Mouse (Mus musculus) embryonic facial prominence, embryonic 13.5 days (tissue): ENCODE measurements around the gene Hdac10. TPM values are rescaled to one million over a fixed set of nuclear protein-coding genes. Genes with fewer than 3 reads are reported as not detected.

Source experiments
- ATAC-seq: fragments of 200-750 bp; cut with Nextera tagmentation; 2 replicates; pipeline ENCODE4 v1.8.0; 2017; ENCODE audit warnings: low read depth; ENCODE audit not compliant: insufficient number of reproducible peaks, insufficient read depth, low FRiP score, low TSS enrichment
- H3K27ac ChIP-seq: fragments of 300-500 bp; sonication (generic); 2 replicates; pipeline ENCODE4 v1.5.1; 2015; ENCODE audit warnings: moderate library complexity, mild to moderate bottlenecking, inconsistent platforms
- H3K27me3 ChIP-seq: fragments of 300-500 bp; sonication (generic); 2 replicates; pipeline ENCODE4 v1.6.1; 2015; ENCODE audit warnings: mild to moderate bottlenecking, inconsistent platforms
- H3K36me3 ChIP-seq: fragments of 300-500 bp; sonication (generic); 2 replicates; pipeline ENCODE4 v1.6.1; 2015; ENCODE audit warnings: mild to moderate bottlenecking, inconsistent platforms
- H3K4me1 ChIP-seq: fragments of 300-500 bp; sonication (generic); 2 replicates; pipeline ENCODE4 v1.6.1; 2015; ENCODE audit warnings: inconsistent platforms
- H3K4me2 ChIP-seq: fragments of 300-500 bp; sonication (generic); 2 replicates; pipeline ENCODE4 v1.6.1; 2015; ENCODE audit warnings: moderate library complexity, mild to moderate bottlenecking, inconsistent platforms
- H3K4me3 ChIP-seq: fragments of 300-500 bp; sonication (generic); 2 replicates; pipeline ENCODE4 v1.5.1; 2015; ENCODE audit warnings: mild to moderate bottlenecking, inconsistent platforms
- H3K9ac ChIP-seq: fragments of 300-500 bp; sonication (generic); 2 replicates; pipeline ENCODE4 v1.6.1; 2015; ENCODE audit warnings: mild to moderate bottlenecking, inconsistent platforms
- H3K9me3 ChIP-seq: fragments of 300-500 bp; sonication (generic); 2 replicates; pipeline ENCODE4 v1.6.1; 2016; ENCODE audit warnings: inconsistent platforms
- WGBS: fragments of 180-500 bp; shearing (Covaris S2); methylation state at CpG from one replicate; pipeline ENCODE4 v1.1.7; 2015; ENCODE audit warnings: mixed read lengths; 5-methylcytosine and 5-hydroxymethylcytosine counted together
- polyA plus RNA-seq: library from polyadenylated mRNA; unstranded; fragments of >200 nt; fragmentation: Nextera tagmentation; extraction: Ambion mirVana; gene quantifications from 2 replicates; pipeline ENCODE4 v1.2.1, GENCODE M21; 2015

Gene Hdac10
- polyA plus RNA-seq, 1 experiment from 2014 or later = 19.6 TPM

DNA sequence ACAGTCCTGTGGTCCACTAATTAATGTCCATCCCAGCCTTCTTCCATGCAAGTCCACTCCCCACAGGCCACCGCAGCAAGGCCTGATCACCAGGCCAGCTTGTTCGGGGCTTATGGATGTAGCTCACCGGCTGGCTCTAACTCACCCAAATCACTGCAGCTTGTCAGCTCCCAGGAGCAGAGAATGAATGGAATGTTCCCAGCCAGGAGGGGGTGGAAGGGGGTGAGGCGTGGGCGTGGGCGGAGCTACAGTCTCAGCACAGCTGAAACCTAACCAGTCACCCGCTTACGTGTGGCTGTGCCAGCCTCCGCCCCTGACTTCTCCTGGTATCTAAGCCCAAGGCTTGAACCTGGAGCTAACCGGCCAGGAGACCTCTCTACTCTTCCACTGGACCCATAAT is 40.9 kb upstream of the Hdac10 start:
- peak overlapping the region; percentile 16 for H3K4me3 ChIP-seq
- WGBS = 3% methylated on average over 10 of the region's 10 CpGs
- H3K4me2 ChIP-seq = peak overlapping the region; percentile 53
- ATAC-seq = peak; percentile 74
- peaks cover 47% of the 10 kb centered on the region for H3K36me3 ChIP-seq
- no peaks in the 10 kb centered on the region for H3K9me3 ChIP-seq
- H3K27ac ChIP-seq = peak overlapping the region; percentile 82
- H3K27me3 ChIP-seq = no peaks in the 10 kb centered on the region
- peaks cover 64% of the 10 kb centered on the region for H3K4me1 ChIP-seq
- peak overlapping the region; percentile 47; the same call in 1 of the 2 replicates for H3K9ac ChIP-seq

DNA sequence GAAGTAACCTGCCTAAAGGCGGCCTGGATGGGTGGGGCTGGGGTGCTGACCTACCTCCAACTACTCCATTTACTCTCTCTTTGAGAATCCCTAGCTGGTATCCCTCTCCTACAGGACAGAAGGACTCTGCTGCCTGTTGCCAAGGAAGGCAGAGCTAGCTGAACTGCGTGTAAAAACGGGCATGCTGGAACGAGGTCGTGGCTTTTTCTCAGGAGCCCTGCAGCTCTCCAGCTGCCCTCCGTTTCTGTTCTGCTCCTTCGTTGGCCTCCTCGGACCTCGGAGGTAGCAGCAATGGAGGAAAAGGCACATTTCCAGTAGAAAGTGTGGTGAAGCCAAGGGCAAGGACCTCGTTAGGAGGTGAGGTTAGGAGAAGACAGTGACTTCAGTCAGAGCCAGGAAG is 40.4 kb upstream of the Hdac10 start:
- Histone ChIP-seq H3K4me1 (peaks cover 59% of the 10 kb centered on the region), H3K27me3 (no peaks in the 10 kb centered on the region), H3K36me3 (peaks cover 52% of the 10 kb centered on the region), H3K27ac (peak overlapping the region; percentile 82), H3K4me2 (peak overlapping the region; percentile 53), H3K4me3 (peak overlapping the region; percentile 16), H3K9me3 (no peaks in the 10 kb centered on the region), H3K9ac (peak overlapping the region; percentile 47; the same call in 1 of the 2 replicates)
- ATAC-seq = no peak
- 44% methylated on average over 10 of the region's 10 CpGs for WGBS

DNA sequence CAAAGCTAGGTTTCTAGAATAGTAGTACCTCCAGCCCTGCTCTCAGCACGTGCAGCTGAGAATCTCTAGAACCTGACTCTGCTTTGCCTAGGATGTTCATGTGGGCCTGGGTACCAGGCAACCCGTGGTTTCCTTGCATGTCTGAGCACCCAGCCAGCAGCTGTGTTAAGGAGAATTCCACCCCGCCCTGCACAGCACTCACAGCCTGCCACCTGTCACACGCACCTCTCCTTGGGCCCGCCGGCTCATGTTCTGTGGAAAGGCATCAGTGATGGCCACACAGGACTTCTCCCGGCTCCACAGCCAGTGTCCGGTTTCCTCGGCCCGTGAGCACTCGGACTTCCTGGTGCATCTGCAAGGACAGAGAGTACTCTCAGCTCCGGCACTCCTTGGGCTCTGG is 37.0 kb upstream of the Hdac10 start:
- ATAC-seq = no peak
- 92% methylated on average over 12 of the region's 12 CpGs for WGBS
- Histone ChIP-seq H3K9me3 (no peaks in the 10 kb centered on the region), H3K9ac (no peak overlapping the region), H3K36me3 (peaks cover 86% of the 10 kb centered on the region), H3K4me2 (no peak overlapping the region), H3K27ac (no peak overlapping the region), H3K4me1 (peaks cover 26% of the 10 kb centered on the region), H3K4me3 (no peak overlapping the region), H3K27me3 (no peaks in the 10 kb centered on the region)

DNA sequence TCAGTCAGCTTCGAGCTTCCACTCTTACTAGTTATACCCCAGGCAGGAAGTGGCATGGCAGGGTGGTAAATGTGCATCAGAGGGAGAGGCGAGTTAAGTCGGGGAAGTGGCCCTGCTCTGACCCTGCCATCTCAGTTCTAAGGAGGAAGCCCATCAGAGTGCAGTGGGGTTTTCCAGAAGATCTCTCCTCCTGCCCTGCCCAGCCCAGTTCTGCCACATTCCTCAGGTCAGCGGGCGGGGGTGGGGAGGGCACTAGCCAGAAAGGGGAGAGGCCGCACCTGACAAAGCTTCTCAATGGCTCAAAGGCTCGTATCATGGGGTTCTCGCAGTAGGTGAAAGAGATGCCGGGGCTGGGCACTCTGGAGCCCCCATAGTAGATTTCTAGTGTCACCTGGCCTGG is 32.9 kb upstream of the Hdac10 start:
- H3K27me3 ChIP-seq = no peaks in the 10 kb centered on the region
- H3K9ac ChIP-seq = no peak overlapping the region
- H3K27ac ChIP-seq = no peak overlapping the region
- H3K36me3 ChIP-seq = peaks cover 100% of the 10 kb centered on the region
- no peak overlapping the region for H3K4me3 ChIP-seq
- H3K4me2 ChIP-seq = no peak overlapping the region
- no peak for ATAC-seq
- H3K9me3 ChIP-seq = no peaks in the 10 kb centered on the region
- H3K4me1 ChIP-seq = no peaks in the 10 kb centered on the region
- WGBS = 68% methylated on average over 9 of the region's 9 CpGs

DNA sequence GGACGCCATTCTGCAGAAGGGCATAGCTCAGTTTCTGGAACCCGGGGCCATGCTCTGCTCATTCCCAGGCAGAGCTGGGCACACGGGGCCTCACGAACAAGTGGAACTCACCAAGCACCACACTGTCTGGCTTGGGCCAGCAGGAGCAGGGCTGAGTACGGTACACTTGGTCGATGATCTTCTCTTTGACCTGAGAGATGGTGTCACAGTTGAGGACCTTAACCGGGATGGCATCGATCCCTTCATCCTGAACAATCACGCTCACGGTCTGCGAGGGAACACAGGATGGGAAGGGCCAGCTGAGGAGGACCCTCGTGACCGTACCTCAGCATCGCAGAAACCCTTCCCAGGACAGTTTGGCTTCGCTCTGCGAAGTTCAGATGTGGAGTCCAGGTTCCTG is 30.0 kb upstream of the Hdac10 start:
- WGBS = 93% methylated on average over 16 of the region's 16 CpGs
- Histone ChIP-seq H3K4me3 (no peak overlapping the region), H3K36me3 (peaks cover 100% of the 10 kb centered on the region), H3K4me2 (no peak overlapping the region), H3K27ac (no peak overlapping the region), H3K4me1 (no peaks in the 10 kb centered on the region), H3K9ac (no peak overlapping the region), H3K27me3 (no peaks in the 10 kb centered on the region), H3K9me3 (no peaks in the 10 kb centered on the region)
- ATAC-seq = no peak

DNA sequence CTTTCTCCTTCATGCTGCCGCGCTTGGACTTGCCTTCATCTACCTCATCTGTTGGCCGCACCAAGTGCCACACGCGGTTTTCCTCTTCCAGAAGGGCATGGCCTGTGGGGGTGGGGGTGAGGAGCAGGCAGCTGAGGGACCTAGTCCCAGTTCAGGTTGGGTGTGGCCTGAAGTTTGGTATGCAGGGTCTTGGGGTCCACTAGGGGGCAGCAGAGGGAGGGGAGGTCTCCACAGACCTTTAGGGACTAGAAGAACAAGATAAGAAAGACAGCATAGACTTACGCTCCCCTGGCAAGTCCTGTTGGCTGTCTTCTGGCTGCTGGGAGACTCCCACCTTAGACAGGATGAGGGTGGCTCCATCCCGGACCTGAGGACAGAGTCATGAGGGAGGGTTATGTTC is 29.5 kb upstream of the Hdac10 start:
- Histone ChIP-seq H3K4me3 (no peak overlapping the region), H3K9ac (no peak overlapping the region), H3K27me3 (no peaks in the 10 kb centered on the region), H3K4me1 (no peaks in the 10 kb centered on the region), H3K27ac (no peak overlapping the region), H3K9me3 (no peaks in the 10 kb centered on the region), H3K4me2 (no peak overlapping the region), H3K36me3 (peaks cover 97% of the 10 kb centered on the region)
- ATAC-seq = no peak
- WGBS = 67% methylated on average over 7 of the region's 7 CpGs

DNA sequence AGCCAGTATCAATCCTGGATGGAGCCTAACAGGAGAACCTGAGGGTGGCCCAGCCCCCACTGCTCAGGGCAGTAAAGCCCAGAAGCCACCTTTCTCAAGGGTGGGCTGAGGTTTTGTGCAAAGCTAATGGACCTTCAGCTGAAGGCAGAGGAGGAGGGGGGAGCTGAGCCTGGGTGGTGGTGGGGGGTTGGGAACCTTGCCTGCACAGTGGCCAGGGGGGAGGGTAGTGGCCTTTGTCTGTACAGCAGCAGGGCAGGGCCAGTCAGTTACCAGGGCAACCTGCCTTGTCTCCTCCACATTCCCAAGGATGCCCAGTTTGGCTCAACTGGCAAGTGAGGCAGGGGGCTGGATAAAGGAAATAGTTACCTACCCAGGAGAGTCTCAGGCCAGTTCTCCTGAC is 23.8 kb upstream of the Hdac10 start:
- Histone ChIP-seq H3K9ac (no peak overlapping the region), H3K36me3 (peaks cover 40% of the 10 kb centered on the region), H3K4me1 (peaks cover 30% of the 10 kb centered on the region), H3K4me3 (no peak overlapping the region), H3K4me2 (no peak overlapping the region), H3K27ac (no peak overlapping the region), H3K27me3 (peaks cover 20% of the 10 kb centered on the region), H3K9me3 (no peaks in the 10 kb centered on the region)
- ATAC-seq = no peak

DNA sequence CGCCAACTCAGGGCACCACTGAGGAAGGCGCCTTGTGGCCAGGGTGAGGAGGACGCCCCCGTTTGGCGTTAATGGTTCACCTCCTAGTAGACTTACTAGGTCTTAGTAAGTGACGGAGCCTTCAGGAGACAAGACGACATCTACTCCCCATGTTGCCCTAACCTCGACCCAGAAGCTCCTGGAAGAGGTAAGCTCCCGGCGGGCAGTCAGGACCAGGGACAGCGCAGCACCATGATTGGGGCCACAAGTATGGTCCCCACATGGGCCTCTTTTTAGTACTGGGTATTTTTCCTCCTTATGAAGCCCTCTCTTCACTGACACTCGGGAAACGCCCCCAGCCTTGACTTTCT is 21.5 kb upstream of the Hdac10 start:
- Histone ChIP-seq H3K4me1 (peaks cover 41% of the 10 kb centered on the region), H3K27me3 (peaks cover 43% of the 10 kb centered on the region), H3K27ac (0 out of 2 replicates have a peak overlapping the region, but pooled peaks have one; percentile 39)

DNA sequence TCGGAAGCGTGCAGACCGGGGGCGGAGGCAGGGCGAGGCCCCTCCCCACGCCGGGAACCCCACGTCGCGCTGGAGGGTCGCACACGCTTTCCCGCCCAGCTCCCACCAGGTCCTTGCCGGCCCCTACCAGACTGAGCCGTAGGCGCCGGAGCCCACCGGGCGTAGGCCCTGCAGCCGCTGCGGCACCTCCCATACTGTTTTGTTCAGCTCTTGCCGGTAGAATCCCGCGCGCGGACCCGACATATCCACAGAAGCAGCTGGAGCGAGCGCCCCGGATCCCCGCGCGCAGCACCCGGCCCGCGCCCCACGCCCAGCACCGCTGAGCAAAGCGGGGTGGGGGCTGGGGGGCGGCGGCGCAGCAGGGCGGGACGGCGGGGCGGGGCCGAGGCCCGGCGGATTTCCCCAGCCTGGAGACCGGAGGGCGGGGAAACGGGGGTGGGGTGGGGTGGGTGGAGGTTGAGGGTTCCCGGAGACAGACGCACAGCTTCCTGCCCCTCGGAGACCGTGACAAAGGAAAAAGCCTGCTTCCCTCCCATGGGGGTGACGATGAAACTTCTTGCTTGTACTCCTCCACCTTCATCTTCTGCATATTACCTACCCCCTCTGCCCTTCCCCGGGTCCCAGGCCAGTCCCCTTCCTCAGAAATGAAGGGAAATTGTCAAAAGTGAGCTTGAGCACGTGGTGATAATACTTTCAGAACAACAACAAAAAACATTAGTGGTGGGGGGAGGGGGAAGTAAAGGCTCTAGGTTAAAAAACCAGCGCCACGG is 21.0 kb upstream of the Hdac10 start, which contains the start of gene Mapk11:
Gene Mapk11 (minus strand): TSS at position 358 of the 770 bp plus-strand sequence.
- peak; percentile 45; the same call in 1 of the 2 replicates for ATAC-seq
- H3K4me2 ChIP-seq = peak within 1 kb of the TSS; percentile 94
- peak within 1 kb of the TSS; percentile 77 for H3K9ac ChIP-seq
- H3K9me3 ChIP-seq = no peaks in the 10 kb centered on the region
- H3K4me1 ChIP-seq = peaks cover 41% of the 10 kb centered on the region
- peak within 1 kb of the TSS; percentile 71 for H3K4me3 ChIP-seq
- WGBS = under 1% methylated on average over 58 of the region's 61 CpGs
- H3K27me3 ChIP-seq = peaks cover 49% of the 10 kb centered on the region
- H3K36me3 ChIP-seq = peaks cover 12% of the 10 kb centered on the region
- H3K27ac ChIP-seq = peak within 1 kb of the TSS; percentile 69

More for the DNA sequence above, 21.5 kb upstream of the Hdac10 start:
- Histone ChIP-seq H3K4me2 (peak overlapping the region; percentile 94), H3K36me3 (peaks cover 18% of the 10 kb centered on the region), H3K9me3 (no peaks in the 10 kb centered on the region), H3K9ac (peak overlapping the region; percentile 77), H3K4me3 (peak overlapping the region; percentile 71)
- WGBS = 2% methylated on average over 13 of the region's 13 CpGs
- ATAC-seq = no peak

DNA sequence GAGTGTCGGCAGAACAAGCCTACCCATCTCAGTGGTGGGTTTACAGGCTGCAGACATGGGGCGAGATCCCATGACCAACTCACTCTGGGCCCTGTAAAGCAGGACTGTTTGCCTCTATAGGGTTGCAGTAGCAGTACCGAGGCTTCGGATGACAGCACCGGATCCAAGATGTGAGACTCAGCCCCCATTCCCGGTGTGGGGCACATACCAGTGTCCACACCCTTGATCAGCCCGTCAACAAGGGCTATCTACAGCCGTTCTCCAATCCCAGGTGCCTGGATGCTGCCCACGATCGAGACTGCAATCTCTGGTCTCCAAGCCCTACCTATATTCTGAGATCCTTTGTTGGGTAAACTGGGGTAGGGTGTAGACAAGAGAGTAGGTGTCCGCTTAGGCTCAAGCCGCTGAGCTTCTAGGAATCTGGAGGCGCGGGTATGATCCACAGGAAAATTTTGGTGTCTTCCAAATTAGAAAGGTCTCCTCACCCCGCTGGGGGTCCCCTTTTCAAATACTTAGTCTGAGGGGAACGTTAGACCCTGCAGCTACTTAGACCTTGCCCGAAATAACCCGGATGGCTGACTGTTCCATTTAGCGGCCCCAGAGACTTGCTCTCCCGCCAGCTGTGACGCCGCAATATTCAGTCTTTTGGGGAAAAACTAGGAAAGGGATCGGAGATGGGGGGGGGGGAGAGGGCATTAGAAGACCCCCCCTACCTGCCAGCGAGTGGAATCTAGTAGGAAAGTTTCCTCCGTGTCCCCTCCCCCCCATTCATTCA is 20.2 kb upstream of the Hdac10 start:
- Histone ChIP-seq H3K4me2 (peak overlapping the region; percentile 94), H3K27ac (peak overlapping the region; percentile 69), H3K9me3 (no peaks in the 10 kb centered on the region), H3K4me3 (peak overlapping the region; percentile 71), H3K36me3 (peaks cover 4% of the 10 kb centered on the region), H3K4me1 (peaks cover 41% of the 10 kb centered on the region), H3K27me3 (peaks cover 55% of the 10 kb centered on the region), H3K9ac (peak overlapping the region; percentile 77)
- no peak for ATAC-seq
- 4% methylated on average over 25 of the region's 25 CpGs for WGBS

DNA sequence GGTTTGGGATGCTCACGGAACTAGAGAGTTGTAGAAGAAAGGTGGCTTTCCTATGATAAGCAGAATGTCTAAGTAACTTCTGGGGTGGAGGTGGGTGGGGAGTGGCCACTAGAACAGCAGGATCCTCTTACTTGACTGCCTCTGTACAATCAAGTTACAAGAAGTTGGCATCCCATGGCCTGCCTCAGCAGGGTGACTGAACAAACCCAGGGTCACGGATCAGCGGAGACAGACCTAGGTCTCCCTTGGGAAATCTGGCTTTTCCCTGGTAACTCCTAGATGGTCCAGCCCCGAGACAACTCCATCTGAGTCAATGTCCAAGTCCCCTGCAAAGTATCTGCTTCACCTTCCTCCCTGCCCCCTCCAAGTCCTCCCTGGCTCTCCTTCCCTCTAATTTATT is 19.4 kb upstream of the Hdac10 start:
- Histone ChIP-seq H3K27ac (no peak overlapping the region), H3K4me1 (peaks cover 41% of the 10 kb centered on the region), H3K9me3 (no peaks in the 10 kb centered on the region), H3K4me3 (peak overlapping the region; percentile 71), H3K27me3 (peaks cover 55% of the 10 kb centered on the region), H3K36me3 (no peaks in the 10 kb centered on the region), H3K9ac (no peak overlapping the region), H3K4me2 (peak overlapping the region; percentile 94)
- no peak for ATAC-seq
- WGBS = 60% methylated on average over 4 of the region's 4 CpGs

DNA sequence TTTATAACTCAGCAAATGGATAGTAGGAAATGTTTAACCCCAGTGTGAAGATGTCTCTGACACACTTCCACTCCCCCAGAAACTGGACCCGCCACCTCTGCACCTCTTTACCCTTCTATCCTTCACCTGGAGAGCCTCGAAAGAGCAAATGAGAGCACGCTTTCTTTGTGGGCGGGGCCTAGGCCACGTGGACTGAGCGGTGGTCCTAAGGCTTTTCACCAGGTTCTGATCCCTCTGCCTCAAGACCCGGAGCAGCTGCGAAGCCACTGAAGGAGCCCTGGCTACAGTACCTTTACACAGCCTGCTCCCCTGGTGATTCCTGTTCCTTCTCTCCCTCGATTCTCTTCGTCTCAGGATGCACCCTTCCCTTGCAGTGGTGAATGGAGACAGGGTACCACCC is 19.0 kb upstream of the Hdac10 start:
- Histone ChIP-seq H3K36me3 (no peaks in the 10 kb centered on the region), H3K27ac (no peak overlapping the region), H3K4me3 (peak overlapping the region; percentile 71; the same call in 1 of the 2 replicates), H3K4me1 (peaks cover 41% of the 10 kb centered on the region), H3K4me2 (peak overlapping the region; percentile 94), H3K9me3 (no peaks in the 10 kb centered on the region), H3K9ac (no peak overlapping the region), H3K27me3 (peaks cover 58% of the 10 kb centered on the region)
- WGBS = 22% methylated on average over 10 of the region's 10 CpGs
- no peak for ATAC-seq
